Mouse (Mus musculus) liver, postnatal 0 days (tissue): ENCODE data around the gene Idua.

Source experiments
- CTCF ChIP-seq: sonication (generic); IDR thresholded peaks from 2 replicates; pipeline ENCODE4 v1.5.1; 2016; ENCODE audit warnings: antibody characterized with exemption, low read depth
- EP300 ChIP-seq: IDR thresholded peaks from 2 replicates; pipeline ENCODE4 v1.6.1; 2016; ENCODE audit warnings: antibody characterized with exemption, low read depth, mild to moderate bottlenecking

DNA sequence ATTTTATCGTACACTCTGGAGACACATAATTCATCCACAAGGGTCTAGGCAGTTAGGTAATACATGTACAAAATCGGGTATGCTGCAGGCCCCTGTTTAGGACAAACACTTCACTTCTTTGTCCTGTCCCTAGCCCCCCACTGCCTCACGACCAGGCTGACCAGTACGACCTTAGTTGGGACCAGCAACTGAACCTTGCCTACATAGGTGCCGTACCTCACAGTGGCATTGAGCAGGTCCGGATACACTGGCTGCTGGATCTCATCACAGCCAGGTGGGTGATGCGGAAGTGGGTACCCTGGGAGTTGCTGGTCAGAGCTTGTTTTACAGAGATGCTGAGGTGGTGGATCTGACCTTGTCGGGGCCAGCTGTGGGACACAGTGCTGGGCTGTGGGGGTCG is 9.9 kb downstream of the Idua start:
- TF ChIP-seq EP300 (no peak), CTCF (no peak)
